Mouse (Mus musculus): ENCODE measurements at regions not wholly inside any gene's neighbourhood (a gene's known extent, or its start where the extent isn't known, plus 50 kb on each side); places are given as distances from the start of the nearest gene placed in this dataset.

DNA sequence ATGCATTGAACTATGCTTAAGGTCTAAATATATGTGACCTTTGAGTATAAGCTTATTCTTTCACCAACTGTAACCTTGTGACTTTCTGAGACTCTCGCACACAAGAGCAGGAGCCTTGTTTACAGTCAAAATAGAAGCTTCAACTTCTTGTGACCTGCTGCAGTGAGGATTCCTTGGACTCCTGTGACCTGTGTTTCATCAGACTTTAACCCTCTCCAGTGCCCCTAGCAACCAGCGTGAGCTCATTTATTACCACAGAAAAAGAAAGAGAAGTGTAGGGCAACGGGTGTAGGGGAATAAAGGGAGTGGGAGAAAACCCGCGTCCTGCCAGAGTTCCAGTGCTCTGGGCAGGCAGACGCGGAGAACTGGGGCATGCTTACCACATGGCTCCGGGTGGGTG, 52.3 kb upstream of the Ptgfr start:
- no peak for TF ChIP-seq EP300 (IDR thresholded peaks at IDR 0.05; ENCODE audit: low read depth)
- TF ChIP-seq CTCF (IDR thresholded peaks at IDR 0.05; ENCODE audit: low read depth): no peak

Data from liver, postnatal 0 days (tissue).